Mouse (Mus musculus) ES-Bruce4 (cell line): ENCODE results near the gene Rere.

Experiments
- CTCF ChIP-seq: IDR thresholded peaks from one replicate; pipeline ENCODE4 v1.8.1; 2011; ENCODE audit warnings: low read depth, low read length
- EP300 ChIP-seq: IDR thresholded peaks from 2 replicates; pipeline ENCODE4 v1.6.1; 2011; ENCODE audit warnings: low read depth, low read length; ENCODE audit not compliant: insufficient read depth
- POLR2A ChIP-seq: IDR thresholded peaks from one replicate; pipeline ENCODE4 v1.8.1; 2011; ENCODE audit warnings: low read length; ENCODE audit not compliant: insufficient read depth

- TF ChIP-seq POLR2A (no peak), CTCF (no peak), EP300 (no peak)
Measured at GRCm38 (mm10) chr4:150294870-150295269, 13.4 kb downstream of the Rere start.
